Mouse (Mus musculus) B cell, adult 2 months (primary cell): ENCODE data around the gene Macc1.

Experiments used
- DNase-seq, 2 experiments: peaks; one replicate each; pipeline ENCODE4 v3.0.0; 2022

Macc1 gene

GRCm38 (mm10) chr12:119511145-119511544 is 197.1 kb downstream of the Macc1 start:
- no peak for DNase-seq
